Mouse (Mus musculus): ENCODE results near the gene Arhgap18. TPM values are rescaled to one million over a fixed set of nuclear protein-coding genes. Genes with fewer than 3 reads are reported as not detected.
"Not testable (repeated sequence)": the region's sequence is repeated elsewhere in the genome, so short reads cannot be mapped to it uniquely, and the experiment has no call there.

Gene Arhgap18
- total RNA-seq, 1 experiment from 2014 or later = 95.5 TPM

- not testable (repeated sequence) for ATAC-seq (replicated peaks in 1 of 2; ENCODE audit: insufficient read depth in 1 of 2, low FRiP score in 2 of 2, low TSS enrichment in 1 of 2, low read depth in 1 of 2, poor library complexity in 2 of 2, severe bottlenecking in 2 of 2)
Measured at GRCm38 (mm10) chr10:26936056-26936455, 182.8 kb downstream of the Arhgap18 start.

- not testable (repeated sequence) for ATAC-seq (replicated peaks in 1 of 2; ENCODE audit: insufficient read depth in 1 of 2, low FRiP score in 2 of 2, low TSS enrichment in 1 of 2, low read depth in 1 of 2, poor library complexity in 2 of 2, severe bottlenecking in 2 of 2)
Measured at GRCm38 (mm10) chr10:26938464-26938863, 185.2 kb downstream of the Arhgap18 start.

- no peak for ATAC-seq (replicated peaks in 1 of 2; ENCODE audit: insufficient read depth in 1 of 2, low FRiP score in 2 of 2, low TSS enrichment in 1 of 2, low read depth in 1 of 2, poor library complexity in 2 of 2, severe bottlenecking in 2 of 2)
Measured at GRCm38 (mm10) chr10:26939549-26939948, 186.3 kb downstream of the Arhgap18 start.

- ATAC-seq (replicated peaks in 1 of 2; ENCODE audit: insufficient read depth in 1 of 2, low FRiP score in 2 of 2, low TSS enrichment in 1 of 2, low read depth in 1 of 2, poor library complexity in 2 of 2, severe bottlenecking in 2 of 2) = no peak
Measured at GRCm38 (mm10) chr10:26948331-26948730, 195.1 kb downstream of the Arhgap18 start.

GRCm38 (mm10) chr10:26949667-26950066, 196.4 kb downstream of the Arhgap18 start:
- no peak for ATAC-seq (replicated peaks in 1 of 2; ENCODE audit: insufficient read depth in 1 of 2, low FRiP score in 2 of 2, low TSS enrichment in 1 of 2, low read depth in 1 of 2, poor library complexity in 2 of 2, severe bottlenecking in 2 of 2)

GRCm38 (mm10) chr10:26950448-26950847, 197.2 kb downstream of the Arhgap18 start:
- no peak for ATAC-seq (replicated peaks in 1 of 2; ENCODE audit: insufficient read depth in 1 of 2, low FRiP score in 2 of 2, low TSS enrichment in 1 of 2, low read depth in 1 of 2, poor library complexity in 2 of 2, severe bottlenecking in 2 of 2)

GRCm38 (mm10) chr10:26958513-26958912, 205.3 kb downstream of the Arhgap18 start:
- no peak for ATAC-seq (replicated peaks in 1 of 2; ENCODE audit: insufficient read depth in 1 of 2, low FRiP score in 2 of 2, low TSS enrichment in 1 of 2, low read depth in 1 of 2, poor library complexity in 2 of 2, severe bottlenecking in 2 of 2)
